Mouse (Mus musculus): Measurements from ENCODE around the gene Lsp1. TPM values are rescaled to one million over a fixed set of nuclear protein-coding genes. Genes with fewer than 3 reads are reported as not detected.

Lsp1 gene
- polyA plus RNA-seq, 1 experiment from 2014 or later, result 15.5 TPM

DNA sequence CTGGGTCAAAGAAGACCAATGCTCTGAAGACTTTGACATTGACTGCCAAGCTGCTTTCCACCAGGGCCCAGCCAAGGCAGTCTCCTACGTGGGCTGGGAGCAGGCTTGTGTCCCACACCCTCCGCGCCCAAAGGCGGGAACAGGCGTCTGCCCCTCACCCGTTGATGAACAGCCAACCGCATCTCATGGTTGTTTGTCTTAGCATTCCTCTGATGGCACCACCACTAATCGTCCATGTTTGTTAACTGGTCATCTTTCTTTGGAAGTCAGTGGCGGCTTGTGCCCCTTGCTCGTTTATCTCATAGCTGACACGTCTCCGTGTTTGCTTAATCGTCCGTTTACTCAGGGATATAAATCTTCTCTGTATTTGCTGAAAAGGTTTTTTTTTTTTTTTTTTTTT is 48.9 kb downstream of the Lsp1 start:
- ATAC-seq (no peak), DNase-seq (ENCODE audit: low read depth, low spot score) (no peak)
- H3K27me3 ChIP-seq, result peaks cover 12% of the 10 kb centered on the region
- CTCF ChIA-PET, result no interaction called here
- in situ Hi-C loops (cut with MboI; ENCODE audit: low pct_unique_long_range_greater_than_20kb), result no loop called here
- TF ChIP-seq CTCF (IDR thresholded peaks at IDR 0.05), result no peak
- POLR2A ChIA-PET, result no interaction called here

- DNase-seq (ENCODE audit: low read depth, low spot score), result no peak
- POLR2A ChIA-PET, result no interaction called here
- in situ Hi-C loops (cut with MboI; ENCODE audit: low pct_unique_long_range_greater_than_20kb), result no loop called here
- CTCF ChIA-PET, result no interaction called here
- no peak for TF ChIP-seq CTCF (IDR thresholded peaks at IDR 0.05)
- ATAC-seq, result no peak
- H3K27me3 ChIP-seq, result peaks cover 12% of the 10 kb centered on the region
Measured at GRCm38 (mm10) chr7:142510021-142510777, 49.6 kb downstream of the Lsp1 start.

DNA sequence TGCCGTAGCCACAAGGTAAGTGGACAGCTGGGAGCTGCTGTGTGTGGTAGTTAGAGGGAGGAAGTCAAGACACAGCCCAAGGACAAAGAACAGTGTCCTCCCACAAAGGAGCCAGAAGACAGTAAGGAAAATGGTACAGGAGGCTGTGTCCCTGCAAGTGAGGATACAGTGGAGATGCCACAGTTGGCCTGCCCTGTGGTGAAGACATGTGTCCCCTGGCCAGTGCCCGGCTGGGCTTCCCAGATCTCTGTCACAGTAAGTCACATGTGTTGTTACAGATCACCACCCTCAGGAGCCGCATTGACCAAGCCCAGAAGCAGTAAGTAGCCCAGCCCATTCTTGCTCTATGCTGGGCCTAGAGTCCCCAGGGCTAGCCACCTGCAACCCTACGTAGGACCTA is 53.4 kb downstream of the Lsp1 start:
- CTCF ChIA-PET, result no interaction called here

GRCm38 (mm10) chr7:142516221-142516978 is 55.8 kb downstream of the Lsp1 start:
- ChIA-PET POLR2A (no interaction called here), CTCF (no interaction called here)
- in situ Hi-C loops (cut with MboI; ENCODE audit: low pct_unique_long_range_greater_than_20kb), result no loop called here
- DNase-seq (ENCODE audit: low read depth, low spot score), result no peak
- no peak for TF ChIP-seq CTCF (IDR thresholded peaks at IDR 0.05)
- peaks cover 6% of the 10 kb centered on the region for H3K27me3 ChIP-seq
- no peak for ATAC-seq

More for the DNA sequence above, 53.4 kb downstream of the Lsp1 start:
- in situ Hi-C loops (cut with MboI; ENCODE audit: low pct_unique_long_range_greater_than_20kb), result no loop called here
- DNase-seq (ENCODE audit: low read depth, low spot score) (no peak), ATAC-seq (no peak)
- H3K27me3 ChIP-seq, result peaks cover 11% of the 10 kb centered on the region
- no peak for TF ChIP-seq CTCF (IDR thresholded peaks at IDR 0.05)
- POLR2A ChIA-PET, result no interaction called here

DNA sequence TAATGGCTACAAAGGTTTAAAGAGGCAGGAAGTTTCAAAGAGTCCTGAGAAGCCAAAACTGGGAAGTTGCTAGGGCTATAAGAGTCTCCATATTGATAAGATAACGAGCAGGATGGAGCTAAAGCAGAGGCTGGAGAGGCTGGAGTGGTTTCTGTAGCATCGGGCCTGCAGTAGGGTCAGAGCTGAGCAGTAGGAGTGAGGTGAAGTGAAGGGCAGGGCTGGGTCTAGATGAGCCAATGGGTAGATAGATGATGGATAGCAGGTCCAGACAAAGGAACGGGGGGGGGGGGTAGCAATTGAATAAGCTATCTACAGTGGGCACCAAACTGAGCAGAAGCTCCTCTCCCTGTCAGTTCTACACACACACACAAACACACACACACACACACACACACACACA is 56.9 kb downstream of the Lsp1 start:
- ATAC-seq, result no peak
- CTCF ChIA-PET, result no interaction called here
- no peak for TF ChIP-seq CTCF (IDR thresholded peaks at IDR 0.05)
- POLR2A ChIA-PET, result interaction anchor here (0.7 kb wide), 1 partner anchor 197 kb away, joined by 3 read pairs; no protein-coding TSS in a partner anchor
- in situ Hi-C loops (cut with MboI; ENCODE audit: low pct_unique_long_range_greater_than_20kb), result no loop called here
- no peak for DNase-seq (ENCODE audit: low read depth, low spot score)
- H3K27me3 ChIP-seq, result peaks cover 6% of the 10 kb centered on the region

DNA sequence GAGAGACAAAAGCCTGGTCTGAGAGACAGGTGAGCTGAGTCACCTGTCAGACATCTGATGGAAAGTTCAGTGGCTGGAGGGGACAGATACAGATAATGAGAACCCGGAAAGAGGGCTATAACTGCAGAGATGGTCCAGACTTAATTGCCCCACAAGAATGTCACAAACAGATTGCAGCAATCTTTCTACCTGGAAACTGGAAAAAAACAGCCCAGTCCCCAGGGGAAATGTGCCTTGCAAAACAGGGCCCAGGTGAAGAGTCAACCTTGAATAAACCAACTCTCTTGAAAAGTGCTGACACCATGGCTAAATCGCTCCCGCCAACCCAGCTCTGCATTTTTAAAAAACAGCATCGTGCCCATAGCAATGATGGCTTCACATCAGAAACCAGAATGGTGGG is 59.7 kb downstream of the Lsp1 start:
- in situ Hi-C loops (cut with MboI; ENCODE audit: low pct_unique_long_range_greater_than_20kb), result no loop called here
- peaks cover 6% of the 10 kb centered on the region for H3K27me3 ChIP-seq
- ATAC-seq (no peak), DNase-seq (ENCODE audit: low read depth, low spot score) (no peak)
- CTCF ChIA-PET, result interaction anchor here (1.3 to 1.5 kb wide), 2 partner anchors 8 to 11 kb away, joined by 3 to 4 read pairs; no protein-coding TSS in a partner anchor
- POLR2A ChIA-PET, result no interaction called here
- TF ChIP-seq CTCF (IDR thresholded peaks at IDR 0.05), result no peak

- ChIA-PET CTCF (interaction anchor here (0.8 to 1.9 kb wide), 3 partner anchors 10 to 188 kb away, joined by 3 to 8 read pairs (median 3); no protein-coding TSS in a partner anchor), POLR2A (interaction anchor here (0.8 to 1.1 kb wide), 2 partner anchors 22 to 56 kb away, joined by 3 to 6 read pairs; no protein-coding TSS in a partner anchor)
- in situ Hi-C loops (cut with MboI; ENCODE audit: low pct_unique_long_range_greater_than_20kb), result no loop called here
- TF ChIP-seq CTCF (IDR thresholded peaks at IDR 0.05), result peak; percentile 75
- no peak for ATAC-seq
- DNase-seq (ENCODE audit: low read depth, low spot score), result no peak
- peaks cover 3% of the 10 kb centered on the region for H3K27me3 ChIP-seq
Measured at GRCm38 (mm10) chr7:142522352-142522751, 61.7 kb downstream of the Lsp1 start.

DNA sequence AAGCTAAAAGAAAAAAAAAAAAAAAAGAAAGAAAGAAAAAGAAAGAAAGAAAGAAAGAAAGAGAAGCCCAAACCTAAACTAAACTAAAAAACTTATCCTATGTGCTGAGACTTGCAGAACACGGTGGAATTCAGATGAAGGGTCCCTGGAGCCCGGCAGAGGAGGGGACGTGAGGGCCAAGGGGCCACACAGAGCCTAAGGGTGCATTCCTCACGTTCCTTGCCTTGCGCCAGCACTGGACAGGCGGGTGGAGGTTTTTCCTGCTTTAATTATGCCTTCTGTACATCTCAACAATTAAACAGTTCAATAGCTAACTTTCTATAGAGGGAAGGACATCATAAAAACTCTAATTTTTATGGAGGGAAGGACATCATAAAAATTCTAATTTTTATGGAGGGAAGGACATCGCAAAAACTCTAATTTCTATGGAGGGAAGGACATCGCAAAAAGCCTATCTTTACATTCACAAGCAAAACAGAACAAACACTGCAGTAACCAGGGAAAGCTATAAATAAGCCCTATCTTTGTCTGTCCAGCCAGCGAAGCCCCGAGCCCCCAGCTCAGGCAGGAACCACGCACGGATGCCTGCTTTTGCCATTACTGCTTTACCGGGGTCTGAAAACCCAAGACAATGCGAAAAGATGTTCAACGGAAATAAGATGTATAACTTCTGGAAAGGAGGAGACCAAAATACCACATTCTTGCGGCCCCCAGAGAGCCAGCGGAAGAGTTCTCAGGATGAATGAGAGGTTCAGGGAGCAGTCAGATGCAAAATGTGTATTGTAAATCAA is 62.8 kb downstream of the Lsp1 start:
- no peak for ATAC-seq
- H3K27me3 ChIP-seq, result peaks cover 3% of the 10 kb centered on the region
- no peak for TF ChIP-seq CTCF (IDR thresholded peaks at IDR 0.05)
- ChIA-PET CTCF (interaction anchor here (0.8 to 1.9 kb wide), 4 partner anchors 11 to 189 kb away, joined by 3 to 8 read pairs (median 3); no protein-coding TSS in a partner anchor), POLR2A (interaction anchor here (0.8 kb wide), 1 partner anchor 23 kb away, joined by 6 read pairs; no protein-coding TSS in a partner anchor)
- in situ Hi-C loops (cut with MboI; ENCODE audit: low pct_unique_long_range_greater_than_20kb), result no loop called here
- no peak for DNase-seq (ENCODE audit: low read depth, low spot score)

- peaks cover 8% of the 10 kb centered on the region for H3K27me3 ChIP-seq
- ATAC-seq (no peak), DNase-seq (ENCODE audit: low read depth, low spot score) (no peak)
- ChIA-PET POLR2A (no interaction called here), CTCF (no interaction called here)
- TF ChIP-seq CTCF (IDR thresholded peaks at IDR 0.05), result no peak
- in situ Hi-C loops (cut with MboI; ENCODE audit: low pct_unique_long_range_greater_than_20kb), result no loop called here
Measured at GRCm38 (mm10) chr7:142525342-142526178, 65.0 kb downstream of the Lsp1 start.

DNA sequence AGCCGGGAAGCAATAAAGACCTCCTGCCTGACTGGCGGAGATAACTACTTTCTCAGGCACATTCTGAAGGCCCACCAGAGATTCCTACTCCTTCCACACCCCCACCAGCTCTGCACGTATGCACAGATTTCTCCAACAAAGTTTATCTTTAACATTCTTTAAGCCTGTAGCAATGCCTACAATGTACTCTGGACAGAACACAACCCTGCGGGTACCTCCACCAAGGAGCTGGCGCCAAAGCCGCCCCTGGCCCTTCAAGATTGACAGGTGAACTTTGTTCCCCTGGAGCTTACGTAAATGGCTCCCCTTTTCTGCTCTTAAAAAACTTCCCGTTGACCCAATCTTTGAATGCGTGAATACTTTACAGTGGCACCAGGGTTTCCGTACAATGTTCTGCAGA is 68.7 kb downstream of the Lsp1 start:
- H3K27me3 ChIP-seq, result peaks cover 13% of the 10 kb centered on the region
- no peak for ATAC-seq
- POLR2A ChIA-PET, result no interaction called here
- no peak for TF ChIP-seq CTCF (IDR thresholded peaks at IDR 0.05)
- in situ Hi-C loops (cut with MboI; ENCODE audit: low pct_unique_long_range_greater_than_20kb), result no loop called here
- CTCF ChIA-PET, result no interaction called here
- DNase-seq (ENCODE audit: low read depth, low spot score), result no peak
